Mouse (Mus musculus): ENCODE data around the gene Agrn.

Gene Agrn

DNA sequence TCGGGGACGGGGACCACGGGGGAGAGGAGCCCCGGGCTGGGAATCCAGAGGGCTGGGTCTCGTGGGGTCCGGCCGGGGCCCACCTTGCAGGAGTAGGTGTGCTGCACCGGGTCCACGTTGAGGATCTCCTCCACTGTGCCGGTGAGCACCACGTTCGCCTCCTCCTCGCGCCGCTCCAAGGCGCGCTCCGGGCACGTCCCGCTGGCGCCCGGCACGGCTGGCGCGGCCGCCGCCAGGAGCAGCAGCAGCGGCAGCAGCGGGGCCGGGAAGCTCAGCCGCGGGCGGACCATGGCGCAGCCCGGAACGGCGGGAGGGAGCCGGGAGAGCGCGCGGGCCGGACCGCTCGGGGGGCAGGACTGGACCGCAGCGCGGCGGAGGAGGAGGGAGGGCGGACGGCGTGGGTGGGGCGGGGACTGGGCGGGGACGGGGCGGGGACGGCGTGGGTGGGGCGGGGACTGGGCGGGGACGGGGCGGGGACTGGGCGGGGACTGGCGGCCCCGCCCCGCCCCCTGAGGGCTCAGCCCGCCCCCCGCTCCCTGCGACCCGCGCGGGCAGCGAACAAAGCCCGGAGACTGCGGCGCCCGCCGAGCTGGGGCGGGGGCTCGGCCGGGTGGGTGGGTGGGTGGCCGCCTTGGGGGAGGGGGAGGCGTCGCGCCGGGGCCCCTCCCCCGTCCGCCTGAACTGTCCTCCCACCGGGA lies at the start of gene Agrn:
TSS of gene Agrn (minus strand) at position 358 of the 698 bp plus-strand sequence.
- DNase-seq (ENCODE audit: low read depth in 2 of 2, low spot score in 2 of 2), result peak; percentile 37 to 38

DNA sequence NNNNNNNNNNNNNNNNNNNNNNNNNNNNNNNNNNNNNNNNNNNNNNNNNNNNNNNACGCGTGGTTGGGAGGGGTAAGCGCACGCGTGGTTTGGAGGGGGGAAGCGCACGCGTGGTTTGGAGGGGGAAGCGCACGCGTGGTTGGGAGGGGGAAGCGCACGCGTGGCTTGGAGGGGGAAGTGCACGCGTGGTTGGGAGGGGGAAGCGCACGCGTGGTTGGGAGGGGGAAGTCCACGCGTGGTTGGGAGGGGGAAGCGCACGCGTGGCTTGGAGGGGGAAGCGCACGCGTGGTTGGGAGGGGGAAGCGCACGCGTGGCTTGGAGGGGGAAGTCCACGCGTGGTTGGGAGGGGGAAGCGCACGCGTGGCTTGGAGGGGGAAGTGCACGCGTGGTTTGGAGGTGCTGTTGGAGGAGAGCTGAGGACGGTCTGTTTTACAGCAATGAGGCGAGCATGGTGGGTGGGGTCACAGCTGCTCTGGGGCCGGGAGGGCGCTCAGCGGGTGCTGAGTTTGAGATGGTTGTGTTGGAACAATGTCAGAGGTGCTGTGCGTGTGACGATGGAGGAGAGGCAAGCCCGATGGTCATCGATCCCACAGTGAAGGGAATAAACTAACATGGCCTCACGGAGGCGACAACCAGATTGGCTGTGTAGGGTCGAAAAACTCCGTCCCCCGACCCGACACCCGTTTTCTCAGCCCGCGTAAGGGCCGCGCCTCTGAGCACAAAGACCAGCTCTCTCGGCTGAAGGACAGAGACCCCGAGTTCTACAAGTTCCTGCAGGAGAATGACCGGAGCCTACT lies 39.6 kb upstream of the Agrn start:
- no peak for DNase-seq (ENCODE audit: low read depth in 2 of 2, low spot score in 2 of 2)

DNA sequence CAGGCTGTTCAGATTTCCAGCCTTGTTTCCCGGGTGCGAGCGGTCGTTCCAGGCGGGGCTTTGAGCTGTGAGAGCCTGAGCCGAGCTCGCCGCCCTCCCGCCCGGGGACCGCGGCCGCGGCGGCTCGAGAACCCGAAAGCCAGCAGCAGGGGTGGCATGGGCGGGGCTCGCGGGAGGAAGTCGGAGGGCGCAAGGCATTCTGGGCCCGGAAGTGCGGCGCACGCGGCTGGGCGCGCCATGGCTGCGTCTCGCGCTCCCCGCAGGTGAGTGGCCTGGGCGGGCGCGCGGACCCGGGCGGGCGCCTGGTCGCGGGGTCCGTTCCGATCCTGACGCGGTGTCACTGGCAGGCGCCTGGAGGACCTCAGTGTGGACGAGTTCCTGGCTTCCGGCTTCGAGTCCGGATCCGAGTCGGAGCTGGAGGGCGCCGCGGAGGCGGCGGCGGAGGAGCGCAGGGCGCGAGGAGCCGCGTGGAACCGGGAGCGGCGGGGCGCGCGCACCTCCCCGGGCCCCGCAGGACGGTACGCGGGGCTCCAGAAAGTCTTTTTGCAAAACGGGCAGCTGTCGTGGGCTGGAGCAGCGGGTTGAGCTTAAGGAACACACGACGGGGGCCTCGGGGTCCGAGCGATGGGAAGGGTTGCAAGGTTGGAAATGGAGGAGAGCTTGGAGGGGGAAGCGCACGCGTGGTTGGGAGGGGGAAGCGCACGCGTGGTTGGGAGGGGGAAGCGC lies 38.7 kb upstream of the Agrn start, which contains the start of gene Noc2l:
TSS of gene Noc2l (plus strand) at position 203 of the 726 bp plus-strand sequence.
- DNase-seq (ENCODE audit: low read depth in 2 of 2, low spot score in 2 of 2), result peak; percentile 81 to 85

DNA sequence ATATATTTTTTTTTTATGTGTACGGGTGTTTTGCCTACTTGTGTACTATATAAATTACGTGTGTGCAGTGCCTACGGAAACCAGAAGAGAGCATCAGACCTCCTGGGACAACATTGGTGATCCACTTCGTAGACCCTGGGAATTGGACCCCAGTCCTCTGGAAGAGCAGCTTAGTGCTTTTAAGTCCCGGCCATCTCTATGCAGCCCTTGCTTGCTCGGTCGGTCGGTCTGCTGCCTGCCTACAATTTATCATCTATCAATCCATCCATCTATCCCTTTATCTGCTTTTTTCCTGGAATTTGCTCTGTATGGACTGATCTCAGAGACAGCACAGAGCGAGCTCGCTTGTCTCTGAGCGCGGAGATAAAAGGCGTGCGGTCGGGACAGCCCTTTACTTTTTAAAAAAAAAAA lies 38.1 kb upstream of the Agrn start:
- DNase-seq (ENCODE audit: low read depth in 2 of 2, low spot score in 2 of 2), result no peak

DNA sequence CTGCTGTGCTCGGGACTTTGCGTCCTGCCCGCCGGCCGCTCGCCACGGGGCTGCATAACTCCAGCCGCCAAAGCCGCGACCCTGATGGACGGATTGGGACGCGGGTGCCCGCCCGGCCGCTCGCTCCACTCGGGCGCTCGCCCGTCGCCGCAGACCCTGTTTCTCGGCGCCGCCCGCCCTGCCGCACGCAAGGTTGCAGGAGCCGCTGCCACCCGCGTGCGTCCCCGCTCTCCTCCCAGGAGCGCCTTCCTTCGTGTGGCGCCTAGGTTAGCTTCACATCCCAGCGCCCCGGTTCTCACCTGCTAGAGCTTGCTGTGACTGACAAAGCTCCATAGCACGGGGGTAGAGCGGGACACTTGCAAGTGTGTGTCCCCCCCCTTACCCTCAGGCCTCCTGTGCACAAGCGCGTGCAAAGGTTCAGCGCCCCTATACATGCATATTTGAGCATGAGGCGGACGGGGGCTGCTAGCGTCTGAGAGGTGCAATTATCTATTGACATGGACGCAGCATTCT lies 37.5 kb upstream of the Agrn start, which contains the start of gene Plekhn1:
TSS of gene Plekhn1 (minus strand) at position 157 of the 513 bp plus-strand sequence.
- peak; percentile 40 to 59 for DNase-seq (ENCODE audit: low read depth in 2 of 2, low spot score in 2 of 2)

DNA sequence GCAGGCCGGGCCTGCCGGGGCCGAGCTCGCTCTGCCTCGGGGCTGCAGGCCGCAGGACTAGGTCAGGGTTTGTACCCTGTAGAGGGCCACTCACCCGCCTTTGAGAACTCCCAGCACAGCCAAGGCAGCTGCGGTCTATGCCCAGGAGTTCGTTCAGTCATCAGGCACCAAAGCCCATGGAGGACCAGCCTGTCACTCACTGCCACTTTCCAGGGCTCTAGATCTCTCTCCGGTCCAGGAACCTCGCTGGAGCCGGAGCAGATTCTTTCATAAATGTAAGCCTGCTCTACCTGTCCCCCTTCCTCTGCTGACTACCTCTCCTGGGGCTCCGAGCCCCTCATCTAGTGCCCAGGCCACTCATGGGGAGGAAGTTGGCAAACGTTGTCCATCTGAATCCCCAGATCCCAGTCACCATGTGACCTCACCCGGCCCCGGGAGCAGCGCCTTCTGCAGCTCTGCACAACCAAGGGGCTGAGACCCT lies 36.8 kb upstream of the Agrn start:
- no peak for DNase-seq (ENCODE audit: low read depth in 2 of 2, low spot score in 2 of 2)

DNA sequence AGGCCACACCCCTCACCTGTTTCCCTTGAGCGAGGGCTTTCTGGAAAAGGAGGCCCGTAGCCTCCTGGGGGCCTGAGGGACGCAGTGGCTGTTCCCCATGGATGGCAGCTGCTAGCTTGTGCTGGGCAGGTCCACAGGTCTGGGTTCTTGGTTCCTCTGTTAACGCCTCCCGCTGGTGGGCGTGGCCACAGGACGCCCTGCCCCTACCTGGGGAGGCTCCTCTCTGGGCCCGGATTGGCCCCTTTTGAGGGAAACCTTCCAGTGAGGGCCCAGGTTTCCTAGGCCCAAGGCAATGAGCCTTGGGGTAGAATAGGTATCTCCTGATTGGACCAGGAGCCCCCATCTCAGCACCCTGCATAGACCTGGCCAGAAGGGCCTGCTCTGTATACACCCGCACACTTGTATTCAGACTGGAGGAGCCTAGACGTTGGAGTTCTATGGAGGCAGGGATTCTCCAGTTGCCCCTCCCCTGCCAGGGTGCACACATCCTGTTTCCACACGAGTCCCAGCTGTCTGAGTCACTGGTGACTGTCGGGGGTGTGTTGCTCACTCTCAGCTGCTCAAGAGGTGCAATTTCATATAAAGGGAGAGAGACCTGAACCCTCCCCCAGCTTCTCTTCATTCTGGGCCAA lies 31.2 kb upstream of the Agrn start:
- no peak for DNase-seq (ENCODE audit: low read depth in 2 of 2, low spot score in 2 of 2)

DNA sequence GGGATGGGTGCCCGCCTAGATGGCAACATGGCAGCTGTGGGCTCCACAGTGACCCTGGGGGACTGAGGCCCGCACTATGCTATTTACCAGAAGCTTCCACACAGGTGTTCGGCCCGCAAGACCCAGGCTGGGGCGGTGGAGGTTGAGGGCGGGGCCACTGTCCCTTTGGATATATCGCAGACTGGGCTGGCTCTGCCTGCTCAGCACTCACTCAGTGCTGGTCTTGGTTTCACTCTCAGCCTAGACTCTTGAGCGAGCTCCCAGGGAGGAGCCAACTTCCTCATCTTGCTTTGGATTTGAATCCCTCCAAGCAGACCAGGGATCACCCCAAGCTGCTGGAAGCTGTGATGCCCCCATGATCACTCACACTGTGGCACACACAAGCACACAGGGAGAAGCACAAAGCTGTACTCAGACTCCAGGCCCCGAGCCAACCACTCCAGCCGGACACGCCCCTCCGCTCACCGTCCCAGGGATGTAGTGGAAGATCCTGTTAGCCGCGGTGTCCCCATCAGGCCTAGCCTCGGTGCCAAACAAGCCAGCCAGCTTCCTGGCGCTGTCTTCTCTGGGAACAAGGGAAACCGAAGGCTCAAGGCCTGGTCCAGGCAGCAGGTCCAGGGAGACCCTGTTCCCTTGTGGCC lies 30.6 kb upstream of the Agrn start:
- no peak for DNase-seq (ENCODE audit: low read depth in 2 of 2, low spot score in 2 of 2)

DNA sequence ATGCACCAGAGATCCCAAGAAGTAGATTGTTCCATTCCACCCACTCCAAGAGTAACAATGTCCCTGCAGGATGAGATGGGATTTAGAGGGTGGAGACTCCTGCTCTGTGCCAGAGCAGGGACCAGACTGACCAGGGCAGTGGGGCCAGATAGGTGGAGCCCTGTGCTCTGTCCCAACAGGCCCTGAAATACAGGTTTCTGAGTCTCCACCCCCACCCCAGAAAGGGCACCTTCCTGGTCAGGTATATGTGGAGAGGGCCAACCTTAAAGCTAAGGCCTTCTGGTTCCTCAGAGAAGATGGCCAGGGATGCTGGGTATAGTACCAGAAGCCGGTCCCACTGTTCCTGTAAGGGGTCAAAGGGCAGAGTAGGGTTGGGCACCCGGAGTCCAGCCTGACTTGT lies 27.0 kb upstream of the Agrn start:
- no peak for DNase-seq (ENCODE audit: low read depth in 2 of 2, low spot score in 2 of 2)

DNA sequence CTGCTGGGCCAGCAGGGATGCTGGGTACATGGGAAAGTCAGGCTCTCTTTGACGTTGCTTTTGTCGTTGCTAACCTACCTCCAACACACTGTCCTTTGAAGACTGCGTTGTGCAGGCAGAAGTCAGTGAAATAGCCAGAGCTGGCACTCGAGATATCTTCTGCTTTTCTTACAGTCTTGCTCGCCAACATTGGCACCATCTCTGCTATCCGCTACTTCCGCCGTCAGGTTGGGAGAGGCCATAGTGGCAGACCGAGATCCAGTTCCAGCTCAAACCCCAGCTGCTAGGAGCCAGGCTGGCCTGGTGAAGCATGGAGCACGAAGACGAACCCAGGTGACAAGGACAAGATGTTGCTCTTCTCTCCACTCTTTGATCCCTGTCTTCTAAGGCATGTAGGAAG lies 22.6 kb upstream of the Agrn start:
- DNase-seq (ENCODE audit: low read depth in 2 of 2, low spot score in 2 of 2), result no peak

DNA sequence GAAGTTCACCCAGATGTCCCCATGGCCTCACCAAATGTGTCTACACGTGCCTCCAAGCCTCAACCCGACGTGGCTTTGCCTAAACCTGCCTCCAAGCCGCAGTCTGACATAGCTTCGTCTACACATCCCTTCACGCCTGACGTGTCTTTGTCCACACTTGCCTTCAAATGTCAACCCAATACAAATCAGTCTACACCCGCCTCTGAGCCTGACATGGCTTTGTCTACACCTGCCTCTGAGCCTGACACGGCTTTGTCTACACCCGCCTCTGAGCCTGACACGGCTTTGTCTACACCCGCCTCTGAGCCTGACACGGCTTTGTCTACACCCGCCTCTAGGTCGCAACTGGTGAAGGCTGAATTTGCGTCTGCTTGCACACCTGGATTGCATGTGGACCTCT lies 20.6 kb upstream of the Agrn start:
- no peak for DNase-seq (ENCODE audit: low read depth in 2 of 2, low spot score in 2 of 2)

DNA sequence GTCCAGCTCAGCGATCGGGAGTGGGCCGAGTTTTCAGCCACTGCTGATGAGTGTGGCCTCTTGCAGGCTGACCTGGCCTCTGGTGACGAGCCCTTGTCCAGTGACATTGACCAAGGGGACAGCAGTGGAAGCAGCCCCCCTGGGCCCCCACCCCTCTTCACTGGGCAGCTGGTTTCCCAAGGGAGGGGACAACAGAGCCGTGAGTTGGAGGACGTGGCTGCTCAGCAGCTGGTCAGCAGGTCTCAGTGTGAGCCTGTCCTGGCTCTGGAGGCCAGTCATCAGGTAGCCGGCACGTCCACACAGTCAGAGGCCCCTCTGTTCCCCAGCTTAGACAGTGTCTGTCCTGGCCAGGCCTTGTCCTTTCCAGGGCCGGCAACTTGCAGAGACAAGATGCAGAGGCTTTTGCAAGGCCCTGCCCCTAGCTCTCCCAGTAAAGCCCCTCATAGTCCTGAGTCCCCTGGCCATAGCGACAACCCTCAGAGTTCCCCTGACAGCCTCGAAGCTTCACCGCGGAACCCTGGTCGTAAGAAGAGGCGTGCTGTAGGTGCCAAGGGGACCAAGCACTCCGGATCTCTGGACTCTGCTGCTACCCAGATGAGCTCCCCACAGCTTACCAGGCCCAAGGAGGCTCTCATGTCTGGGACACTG lies 19.9 kb upstream of the Agrn start:
- no peak for DNase-seq (ENCODE audit: low read depth in 2 of 2, low spot score in 2 of 2)

DNA sequence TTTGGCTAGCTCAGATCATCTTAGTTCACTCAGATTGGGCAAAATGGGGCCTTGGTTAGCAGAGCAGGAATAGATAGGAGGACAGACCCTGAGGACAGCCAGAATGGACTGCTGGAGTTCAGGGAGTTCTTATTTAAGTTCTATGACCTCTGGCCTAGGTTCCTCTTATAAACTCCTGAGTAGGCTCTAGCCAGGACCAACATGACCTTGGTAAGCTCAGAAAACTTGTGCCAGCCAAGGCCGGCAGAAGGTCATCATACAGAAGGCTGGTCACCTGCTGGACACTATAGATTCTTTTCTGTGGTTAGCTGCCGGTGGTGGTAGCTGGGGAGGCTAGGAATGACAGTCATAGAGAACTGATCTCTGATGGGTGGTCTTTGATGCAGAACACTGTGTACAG lies 18.9 kb upstream of the Agrn start:
- no peak for DNase-seq (ENCODE audit: low read depth in 2 of 2, low spot score in 2 of 2)

DNA sequence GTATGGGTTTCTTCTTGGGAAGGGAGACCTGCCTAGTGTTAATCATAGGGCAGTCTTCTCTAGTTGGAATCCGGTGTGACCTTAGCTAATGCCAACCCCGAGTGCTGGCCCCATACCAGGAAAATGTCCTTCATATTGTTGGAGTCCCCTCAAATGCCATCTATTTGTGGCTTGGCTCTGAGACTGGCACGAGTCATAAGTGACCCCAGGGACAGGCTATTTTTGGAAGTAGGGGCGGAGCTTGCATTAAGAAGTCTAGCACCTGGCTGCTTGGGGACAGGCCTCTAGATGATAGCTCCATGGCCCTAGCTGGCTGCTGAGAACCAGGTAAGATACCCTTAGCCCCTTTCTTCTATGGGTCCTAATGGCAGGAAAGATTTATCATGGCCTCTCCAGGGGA lies 18.4 kb upstream of the Agrn start, which contains the start of gene Perm1:
TSS of gene Perm1 (plus strand) at position 220 of the 400 bp plus-strand sequence.
- DNase-seq (ENCODE audit: low read depth in 2 of 2, low spot score in 2 of 2), result no peak

DNA sequence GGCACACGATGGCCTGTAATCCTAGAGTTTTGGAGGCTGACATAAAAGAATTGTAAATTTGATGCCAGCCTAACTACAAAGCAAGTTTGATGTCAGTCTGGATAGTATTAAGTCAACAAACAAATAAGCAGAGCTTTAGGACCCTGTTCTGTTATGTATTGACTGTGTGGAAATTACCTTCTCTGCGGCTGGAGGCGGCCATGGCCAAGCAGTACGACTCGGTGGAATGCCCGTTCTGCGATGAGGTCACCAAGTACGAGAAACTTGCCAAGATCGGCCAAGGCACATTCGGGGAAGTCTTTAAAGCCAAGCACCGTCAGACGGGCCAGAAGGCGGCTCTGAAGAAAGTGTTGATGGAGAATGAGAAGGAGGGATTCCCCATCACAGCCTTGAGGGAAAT lies 15.8 kb upstream of the Agrn start:
- no peak for DNase-seq (ENCODE audit: low read depth in 2 of 2, low spot score in 2 of 2)

DNA sequence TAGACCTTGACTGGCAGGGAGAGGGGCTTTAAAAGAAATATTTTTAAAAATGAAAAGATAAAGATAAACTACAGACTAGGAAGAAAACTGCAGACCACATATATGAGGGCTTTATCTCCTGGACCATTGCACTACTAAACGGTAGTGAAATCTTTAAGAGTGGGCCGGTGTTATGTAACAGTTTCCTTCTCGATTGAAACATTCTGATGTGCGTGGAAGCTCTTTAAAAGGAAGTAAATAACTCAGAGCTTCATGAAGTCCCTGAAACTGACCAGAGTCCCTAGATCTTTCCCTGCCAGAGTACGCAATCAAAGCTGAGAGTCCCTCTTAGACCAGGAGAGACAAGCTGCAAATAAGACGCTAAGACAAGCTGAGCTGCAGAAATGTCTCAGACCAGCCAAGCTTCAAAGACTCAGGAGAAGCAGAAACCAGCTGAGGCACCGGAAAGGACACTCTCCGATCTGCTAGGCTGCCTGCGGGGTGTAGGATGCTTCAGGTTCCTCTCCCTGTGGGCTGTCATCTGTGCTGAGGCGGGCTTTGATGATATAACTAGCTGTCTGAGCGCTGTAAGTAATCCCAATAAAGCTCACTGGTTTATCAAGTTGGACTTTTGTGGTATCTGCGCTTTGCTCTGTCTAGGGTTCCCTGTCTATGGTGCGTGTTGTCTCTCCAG lies 12.8 kb upstream of the Agrn start:
- no peak for DNase-seq (ENCODE audit: low read depth in 2 of 2, low spot score in 2 of 2)

DNA sequence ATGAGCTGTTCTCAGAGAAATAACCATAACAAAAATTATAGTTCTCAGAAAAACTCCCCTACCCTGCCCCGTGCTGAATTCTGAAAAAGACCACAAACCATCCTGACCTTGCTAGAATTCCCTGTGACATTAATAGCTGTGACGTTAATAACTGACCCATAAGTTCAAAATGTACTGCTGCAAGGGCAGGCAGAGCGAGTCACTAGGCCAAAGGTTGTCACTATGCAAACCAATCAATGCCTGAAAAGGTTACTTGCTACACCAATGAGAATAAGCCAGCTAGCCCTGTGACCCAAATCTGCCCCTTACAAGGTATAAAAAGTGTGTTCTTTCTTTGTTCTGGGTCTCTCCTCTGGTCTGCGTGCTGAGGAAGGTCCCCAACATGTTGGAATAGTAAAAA lies 11.6 kb upstream of the Agrn start:
- no peak for DNase-seq (ENCODE audit: low read depth in 2 of 2, low spot score in 2 of 2)

DNA sequence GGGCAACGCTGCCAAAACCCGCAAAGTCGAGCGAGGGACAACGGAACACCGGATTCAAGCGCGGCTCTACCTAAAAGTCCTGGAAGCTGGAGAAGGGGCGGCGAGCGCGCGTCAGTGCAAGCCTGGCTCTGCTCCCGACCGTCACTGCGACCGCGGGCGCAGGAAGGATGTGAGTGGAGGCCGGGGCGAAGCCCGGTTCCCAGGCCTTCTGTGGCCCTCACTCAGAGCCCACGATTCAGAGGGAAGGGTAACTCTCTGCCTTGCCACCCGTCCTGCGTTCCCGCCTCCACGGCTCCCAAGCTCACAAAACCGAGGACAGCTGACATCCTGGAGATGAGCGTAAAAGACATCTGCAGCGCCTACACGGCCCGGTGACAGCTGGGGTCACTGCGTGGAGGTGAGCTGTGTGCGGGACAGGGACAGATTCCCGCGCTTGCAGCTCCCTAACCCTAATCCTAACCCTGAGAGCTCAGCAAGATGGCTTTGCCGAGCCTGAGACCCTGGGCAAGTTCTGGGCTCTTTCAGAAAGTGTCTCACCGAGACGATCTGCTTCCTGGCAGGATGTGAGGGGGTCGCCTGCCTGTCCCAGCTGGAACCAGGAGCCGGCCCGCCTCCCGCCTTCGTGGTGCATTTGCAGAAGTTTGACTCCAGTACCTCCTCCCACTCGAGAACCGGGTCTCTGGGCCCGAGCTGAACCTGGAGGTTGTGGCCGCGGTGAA lies 6.3 kb upstream of the Agrn start:
- DNase-seq (ENCODE audit: low read depth in 2 of 2, low spot score in 2 of 2), result peak in 1 of 2 experiments; percentile 21

DNA sequence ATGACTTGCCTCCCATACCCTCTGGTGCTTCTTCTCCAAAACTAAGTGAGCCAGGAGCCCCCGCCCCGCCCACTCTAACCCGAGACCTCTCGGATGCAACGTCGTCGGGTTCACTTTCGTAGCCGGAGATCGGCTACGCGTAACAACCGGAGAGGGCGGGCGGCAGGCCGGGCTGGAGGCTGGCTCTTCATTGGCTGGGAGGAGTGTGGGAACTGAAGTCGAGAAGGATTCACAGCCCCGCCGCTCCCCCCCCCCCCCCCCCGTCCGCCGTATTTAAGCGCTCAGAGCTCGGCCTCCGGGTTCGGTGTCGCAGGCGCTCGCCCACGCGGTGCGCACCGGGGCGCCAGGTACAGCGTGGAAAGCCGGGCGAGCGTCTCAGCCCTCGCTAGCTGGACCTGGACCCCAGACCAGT lies 5.7 kb upstream of the Agrn start, which contains the start of gene AW011738:
TSS of gene AW011738 (plus strand) at position 304 of the 412 bp plus-strand sequence.
- DNase-seq (ENCODE audit: low read depth in 2 of 2, low spot score in 2 of 2), result peak; percentile 26 to 36
